In the genomic region with DNA sequence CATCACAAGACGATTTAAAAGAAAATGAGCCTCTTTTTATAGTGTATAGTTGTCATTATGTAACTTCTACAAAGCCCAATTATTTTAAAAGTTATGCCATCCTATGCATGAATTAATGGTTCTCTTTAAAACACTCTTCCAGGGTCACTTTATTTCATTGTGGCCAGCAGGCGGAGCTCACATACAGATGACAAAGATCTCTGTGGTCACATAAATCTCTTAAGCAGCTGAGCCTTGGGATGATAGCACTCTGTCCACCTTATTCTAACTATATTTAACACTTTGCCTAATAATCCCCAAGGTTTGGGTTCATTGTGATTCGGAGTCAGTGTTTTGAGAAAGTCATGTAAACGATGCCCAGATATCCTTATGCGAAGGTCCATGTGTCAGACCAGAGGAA, we compare ENCODE assay signal across 9 mouse cellular contexts. TPM values are rescaled to one million over a fixed set of nuclear protein-coding genes. Genes with fewer than 3 reads are reported as not detected.
DNase-seq lines count a peak whose midpoint lies in the region; ATAC-seq and TF ChIP-seq lines count a peak whose summit lies in the region.
"Had no signal": no experiment of that assay in that cellular context is flagged by ENCODE, and none has a peak within 500 bp of the region (broad histone marks: within the 10 kb centered on the region; RNA-seq: fewer than 3 reads in every experiment).

No protein-coding gene starts in this region.

- H3K27ac ChIP-seq in forebrain, postnatal 0 days (ENCODE audit: low read depth, low read length), result no peak overlapping the region
- H3K27ac ChIP-seq in forebrain, embryonic 12.5 days, result no peak overlapping the region
- no peak overlapping the region for H3K27ac ChIP-seq in limb, embryonic 14.5 days (replicated peaks; ENCODE audit: low read depth, low read length)
- H3K27ac ChIP-seq: limb, embryonic 13.5 days had no signal

- H3K4me3 ChIP-seq in forebrain, postnatal 0 days (ENCODE audit: low read depth, low read length), result no peak overlapping the region
- H3K4me3 ChIP-seq in forebrain, embryonic 12.5 days (replicated peaks), result no peak overlapping the region
- H3K4me3 ChIP-seq in limb, embryonic 14.5 days (replicated peaks; ENCODE audit: low read length), result no peak overlapping the region
- H3K4me3 ChIP-seq: limb, embryonic 13.5 days had no signal

- TF ChIP-seq CTCF in forebrain, postnatal 0 days (IDR thresholded peaks at IDR 0.05; ENCODE audit: low read depth), result peak; percentile 77

- WGBS in forebrain, postnatal 0 days, result 51% methylated on average over 5 of the region's 5 CpGs
- 49% methylated on average over 5 of the region's 5 CpGs for WGBS in forebrain, embryonic 12.5 days
- 49% methylated on average over 5 of the region's 5 CpGs for WGBS in limb, embryonic 14.5 days

- no peaks in the 10 kb centered on the region for H3K27me3 ChIP-seq in forebrain, postnatal 0 days (ENCODE audit: insufficient read depth, low read length)
- H3K27me3 ChIP-seq in forebrain, embryonic 12.5 days, result no peaks in the 10 kb centered on the region
- no peaks in the 10 kb centered on the region for H3K27me3 ChIP-seq in limb, embryonic 14.5 days (ENCODE audit: control insufficient read depth, insufficient read depth, low read length)
- H3K27me3 ChIP-seq: limb, embryonic 13.5 days had no signal

- H3K9me3 ChIP-seq in forebrain, postnatal 0 days (ENCODE audit: low read length), result no peaks in the 10 kb centered on the region
- H3K9me3 ChIP-seq in forebrain, embryonic 12.5 days, result no peaks in the 10 kb centered on the region
- no peaks in the 10 kb centered on the region for H3K9me3 ChIP-seq in limb, embryonic 14.5 days (ENCODE audit: control insufficient read depth, low read length)
- H3K9me3 ChIP-seq: limb, embryonic 13.5 days had no signal

- DNase-seq in forebrain, postnatal 0 days, result peak; percentile 71
- peak; percentile 48 for DNase-seq in testis, postnatal 10 days (ENCODE audit: low spot score)
- DNase-seq in testis, postnatal 14 days (ENCODE audit: low spot score), result no peak
- peak; percentile 41 to 80 for DNase-seq in frontal cortex, postnatal 36 days (ENCODE audit: low spot score in 2 of 2)
- peak; percentile 18 for DNase-seq in limb, embryonic 14.5 days (ENCODE audit: low spot score)
- no peak for DNase-seq in spleen, adult 18-20 months
- no peak for DNase-seq in thymus, postnatal 36 days

- H3K4me1 ChIP-seq in forebrain, postnatal 0 days (ENCODE audit: insufficient read depth), result no peaks in the 10 kb centered on the region
- H3K4me1 ChIP-seq in forebrain, embryonic 12.5 days, result no peaks in the 10 kb centered on the region
- no peaks in the 10 kb centered on the region for H3K4me1 ChIP-seq in limb, embryonic 14.5 days (ENCODE audit: control insufficient read depth, insufficient read depth, low read length)
- H3K4me1 ChIP-seq: limb, embryonic 13.5 days had no signal

- no peak overlapping the region for H3K4me2 ChIP-seq in forebrain, postnatal 0 days (ENCODE audit: low read depth)
- H3K4me2 ChIP-seq in forebrain, embryonic 12.5 days, result no peak overlapping the region
- no peak overlapping the region for H3K4me2 ChIP-seq in limb, embryonic 14.5 days (replicated peaks; ENCODE audit: low read depth, low read length, severe bottlenecking)
- H3K4me2 ChIP-seq: limb, embryonic 13.5 days had no signal

- no peaks in the 10 kb centered on the region for H3K36me3 ChIP-seq in forebrain, postnatal 0 days (ENCODE audit: insufficient read depth)
- H3K36me3 ChIP-seq in forebrain, embryonic 12.5 days (replicated peaks), result no peaks in the 10 kb centered on the region
- H3K36me3 ChIP-seq in limb, embryonic 14.5 days (ENCODE audit: control insufficient read depth, insufficient read depth, low read length), result no peaks in the 10 kb centered on the region
- H3K36me3 ChIP-seq: limb, embryonic 13.5 days had no signal

- ATAC-seq in forebrain, postnatal 0 days, result no peak
- ATAC-seq in forebrain, embryonic 12.5 days (ENCODE audit: low FRiP score), result no peak
- no peak for ATAC-seq in limb, embryonic 14.5 days (ENCODE audit: low FRiP score, low read depth)

- no peak for TF ChIP-seq POLR2A in limb, embryonic 14.5 days (IDR thresholded peaks at IDR 0.05; ENCODE audit: borderline replicate concordance, extremely low read depth, insufficient read depth, insufficient read length)

- no peak overlapping the region for H3K9ac ChIP-seq in forebrain, postnatal 0 days
- no peak overlapping the region for H3K9ac ChIP-seq in forebrain, embryonic 12.5 days
- no peak overlapping the region for H3K9ac ChIP-seq in limb, embryonic 14.5 days (ENCODE audit: low read depth, low read length, severe bottlenecking)
- H3K9ac ChIP-seq: limb, embryonic 13.5 days had no signal

RNA-seq across cellular contexts. Expression of gene Phactr1, which starts 56.9 kb away (rescaled TPM):
- 82.9 and 84.5 TPM in 2 replicates for total RNA-seq in forebrain, postnatal 0 days (2014; rRNA removed)
- 93.0 and 106 TPM in 2 replicates for polyA plus RNA-seq in forebrain, postnatal 0 days (2015; fragmentation: Nextera tagmentation; extraction: Ambion mirVana)
- polyA plus RNA-seq in forebrain, embryonic 12.5 days (2016; fragmentation: Nextera tagmentation; extraction: Ambion mirVana), result 17.4 and 21.8 TPM in 2 replicates
- polyA plus RNA-seq in limb, embryonic 14.5 days (2012; rRNA removed), result 3.0 and 3.6 TPM in 2 replicates
- 6.4 and 6.7 TPM in 2 replicates for polyA plus RNA-seq in limb, embryonic 14.5 days (2014; fragmentation: Nextera tagmentation; extraction: Ambion mirVana)

Comparison
In these comparisons a context has a peak if more than half of its experiments do, and no peak if none do; other contexts are left out.
1. DNase-seq: peak in forebrain, postnatal 0 days (single experiment), testis, postnatal 10 days (single experiment), frontal cortex, postnatal 36 days (2 of 2) and limb, embryonic 14.5 days (single experiment); none in testis, postnatal 14 days (single experiment), spleen, adult 18-20 months (0 of 2) and thymus, postnatal 36 days (0 of 2).